Mouse (Mus musculus) embryonic facial prominence, embryonic 15.5 days (tissue): ENCODE data around the gene Ptprt. TPM values are rescaled to one million over a fixed set of nuclear protein-coding genes. Genes with fewer than 3 reads are reported as not detected.

ENCODE experiments used
- ATAC-seq: fragments of 200-750 bp; cut with Nextera tagmentation; 2 replicates; pipeline ENCODE4 v1.8.0; 2017; ENCODE audit warnings: low read depth, moderate TSS enrichment; ENCODE audit not compliant: insufficient number of reproducible peaks, low FRiP score, low TSS enrichment
- H3K27ac ChIP-seq: fragments of 300-500 bp; sonication (generic); replicated peaks from 2 replicates; pipeline ENCODE4 v1.5.1; 2015; ENCODE audit warnings: mild to moderate bottlenecking, inconsistent platforms
- H3K27me3 ChIP-seq: fragments of 300-500 bp; sonication (generic); 2 replicates; pipeline ENCODE4 v1.6.1; 2015; ENCODE audit warnings: inconsistent platforms
- H3K36me3 ChIP-seq: fragments of 300-500 bp; sonication (generic); 2 replicates; pipeline ENCODE4 v1.6.1; 2015; ENCODE audit warnings: mild to moderate bottlenecking, inconsistent platforms
- H3K4me1 ChIP-seq: fragments of 300-500 bp; sonication (generic); 2 replicates; pipeline ENCODE4 v1.6.1; 2015; ENCODE audit warnings: inconsistent platforms
- H3K4me2 ChIP-seq: fragments of 300-500 bp; sonication (generic); replicated peaks from 2 replicates; pipeline ENCODE4 v1.6.1; 2015; ENCODE audit warnings: mild to moderate bottlenecking, inconsistent platforms
- H3K4me3 ChIP-seq: fragments of 300-500 bp; sonication (generic); replicated peaks from 2 replicates; pipeline ENCODE4 v1.5.1; 2015; ENCODE audit warnings: mild to moderate bottlenecking, inconsistent platforms
- H3K9ac ChIP-seq: fragments of 300-500 bp; sonication (generic); 2 replicates; pipeline ENCODE4 v1.6.1; 2015; ENCODE audit warnings: inconsistent platforms
- H3K9me3 ChIP-seq: fragments of 300-500 bp; sonication (generic); replicated peaks from 2 replicates; pipeline ENCODE4 v1.6.1; 2016; ENCODE audit warnings: inconsistent platforms
- WGBS: fragments of 180-500 bp; shearing (Covaris S2); methylation state at CpG from one replicate; pipeline ENCODE4 v1.1.7; 2015; 5-methylcytosine and 5-hydroxymethylcytosine counted together
- polyA plus RNA-seq: library from polyadenylated mRNA; unstranded; fragments of >200 nt; fragmentation: Nextera tagmentation; extraction: Ambion mirVana; gene quantifications from 2 replicates; pipeline ENCODE4 v1.2.1, GENCODE M21; 2015

Gene Ptprt
- polyA plus RNA-seq, 1 experiment from 2014 or later = 2.6 TPM

GRCm38 (mm10) chr2:161661912-161662311 is 999.0 kb downstream of the Ptprt start:
- no peaks in the 10 kb centered on the region for H3K27me3 ChIP-seq
- no peak overlapping the region for H3K9ac ChIP-seq
- 34% methylated on average over 5 of the region's 5 CpGs for WGBS
- no peaks in the 10 kb centered on the region for H3K36me3 ChIP-seq
- H3K4me1 ChIP-seq = no peaks in the 10 kb centered on the region
- no peak for ATAC-seq
- no peak overlapping the region for H3K4me2 ChIP-seq
- H3K9me3 ChIP-seq = no peaks in the 10 kb centered on the region
- H3K4me3 ChIP-seq = no peak overlapping the region
- H3K27ac ChIP-seq = no peak overlapping the region

GRCm38 (mm10) chr2:161660827-161661226 is 1000.1 kb downstream of the Ptprt start:
- no peak overlapping the region for H3K4me3 ChIP-seq
- WGBS = 30% methylated on average over 4 of the region's 4 CpGs

GRCm38 (mm10) chr2:161657046-161657445 is 1003.9 kb downstream of the Ptprt start:
- Histone ChIP-seq H3K36me3 (no peaks in the 10 kb centered on the region), H3K27ac (no peak overlapping the region), H3K4me2 (no peak overlapping the region), H3K9me3 (no peaks in the 10 kb centered on the region), H3K4me1 (no peaks in the 10 kb centered on the region), H3K4me3 (no peak overlapping the region), H3K27me3 (no peaks in the 10 kb centered on the region), H3K9ac (no peak overlapping the region)
- 78% methylated on average over 4 of the region's 4 CpGs for WGBS
- no peak for ATAC-seq

More at GRCm38 (mm10) chr2:161660827-161661226, 1000.1 kb downstream of the Ptprt start:
- Histone ChIP-seq H3K9me3 (no peaks in the 10 kb centered on the region), H3K4me1 (no peaks in the 10 kb centered on the region), H3K4me2 (no peak overlapping the region), H3K9ac (no peak overlapping the region), H3K36me3 (no peaks in the 10 kb centered on the region), H3K27ac (no peak overlapping the region), H3K27me3 (no peaks in the 10 kb centered on the region)
- ATAC-seq = no peak

DNA sequence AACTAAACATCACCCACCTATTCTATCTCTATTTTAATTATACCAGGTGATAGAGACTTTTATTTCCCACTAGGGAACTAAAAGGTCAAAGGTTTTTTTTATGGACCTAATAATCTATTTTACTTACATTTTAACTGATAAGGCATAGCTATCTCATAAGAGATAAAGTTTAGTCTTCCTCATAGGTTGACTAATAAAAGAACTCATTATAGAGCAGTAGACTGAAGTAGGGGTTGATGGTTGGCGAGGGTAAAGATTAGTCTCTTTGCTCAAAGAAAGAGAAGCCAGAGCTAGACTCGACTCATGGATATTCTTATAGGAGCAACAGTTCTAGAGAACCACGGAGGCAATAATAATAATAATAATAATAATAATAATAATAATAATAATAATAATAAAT is 1004.3 kb downstream of the Ptprt start:
- no peak for ATAC-seq
- Histone ChIP-seq H3K9me3 (no peaks in the 10 kb centered on the region), H3K4me3 (no peak overlapping the region), H3K27ac (no peak overlapping the region), H3K4me2 (no peak overlapping the region), H3K9ac (no peak overlapping the region), H3K36me3 (no peaks in the 10 kb centered on the region), H3K27me3 (no peaks in the 10 kb centered on the region), H3K4me1 (no peaks in the 10 kb centered on the region)
- 86% methylated on average over 3 of the region's 3 CpGs for WGBS

DNA sequence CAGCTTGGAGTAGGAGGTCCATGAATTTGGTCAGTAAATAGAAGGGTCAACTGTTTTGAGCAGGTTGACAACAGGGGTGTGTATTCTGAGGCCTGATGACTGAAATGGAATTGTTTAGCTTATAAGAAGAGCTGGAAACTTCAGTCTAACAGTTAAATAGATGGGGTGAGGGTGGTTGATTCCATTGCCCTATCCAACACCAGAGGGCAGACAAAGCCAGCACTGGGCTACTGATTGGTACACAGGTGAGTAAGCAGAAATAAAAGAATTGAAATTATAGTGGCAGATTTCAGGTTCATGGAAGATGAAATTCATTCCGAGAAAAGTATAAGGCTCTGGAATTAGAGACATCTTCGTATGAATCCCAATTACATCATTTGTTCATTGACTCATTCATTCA is 1020.1 kb downstream of the Ptprt start:
- H3K27me3 ChIP-seq = no peaks in the 10 kb centered on the region
- H3K4me2 ChIP-seq = no peak overlapping the region
- WGBS = 88% methylated on average over 2 of the region's 2 CpGs
- H3K4me3 ChIP-seq = no peak overlapping the region
- H3K36me3 ChIP-seq = no peaks in the 10 kb centered on the region
- H3K4me1 ChIP-seq = no peaks in the 10 kb centered on the region
- H3K9me3 ChIP-seq = no peaks in the 10 kb centered on the region
- H3K27ac ChIP-seq = no peak overlapping the region
- no peak for ATAC-seq
- no peak overlapping the region for H3K9ac ChIP-seq

- no peaks in the 10 kb centered on the region for H3K36me3 ChIP-seq
- 87% methylated on average over 2 of the region's 2 CpGs for WGBS
- no peak overlapping the region for H3K4me2 ChIP-seq
- H3K27ac ChIP-seq = no peak overlapping the region
- no peaks in the 10 kb centered on the region for H3K27me3 ChIP-seq
- ATAC-seq = no peak
- no peak overlapping the region for H3K9ac ChIP-seq
- H3K4me1 ChIP-seq = no peaks in the 10 kb centered on the region
- H3K4me3 ChIP-seq = no peak overlapping the region
- H3K9me3 ChIP-seq = no peaks in the 10 kb centered on the region
Observed at GRCm38 (mm10) chr2:161634084-161634483, 1026.9 kb downstream of the Ptprt start.

GRCm38 (mm10) chr2:161625896-161626295 is 1035.1 kb downstream of the Ptprt start:
- 79% methylated on average over 1 of the region's 1 CpGs for WGBS
- H3K4me1 ChIP-seq = no peaks in the 10 kb centered on the region
- no peak for ATAC-seq

DNA sequence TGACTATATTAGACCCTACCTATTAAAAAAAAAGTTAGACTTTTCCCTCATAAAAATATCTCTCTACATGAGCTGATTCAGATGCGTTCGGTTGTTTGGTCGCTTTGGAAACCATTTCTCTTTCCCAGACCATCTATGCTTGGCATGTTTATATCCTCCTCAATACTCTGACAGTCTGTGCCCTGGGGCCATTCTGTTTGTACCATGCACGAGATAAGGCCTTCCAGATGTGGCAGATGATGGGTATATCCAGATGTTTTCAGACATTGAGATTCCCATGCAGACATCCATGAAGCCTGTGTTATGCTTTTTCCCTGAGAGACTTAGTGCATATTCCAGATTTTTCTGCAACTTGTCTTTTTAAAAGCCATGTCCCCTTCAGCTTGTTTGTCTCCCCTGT is 1052.5 kb downstream of the Ptprt start:
- Histone ChIP-seq H3K4me1 (no peaks in the 10 kb centered on the region), H3K9ac (no peak overlapping the region), H3K9me3 (no peaks in the 10 kb centered on the region), H3K4me2 (no peak overlapping the region), H3K27me3 (no peaks in the 10 kb centered on the region), H3K4me3 (no peak overlapping the region), H3K27ac (no peak overlapping the region), H3K36me3 (no peaks in the 10 kb centered on the region)
- no peak for ATAC-seq
- 43% methylated on average over 4 of the region's 4 CpGs for WGBS

More at GRCm38 (mm10) chr2:161625896-161626295, 1035.1 kb downstream of the Ptprt start:
- Histone ChIP-seq H3K27me3 (no peaks in the 10 kb centered on the region), H3K36me3 (no peaks in the 10 kb centered on the region), H3K4me3 (no peak overlapping the region), H3K9ac (no peak overlapping the region), H3K27ac (no peak overlapping the region), H3K9me3 (no peaks in the 10 kb centered on the region), H3K4me2 (no peak overlapping the region)

- Histone ChIP-seq H3K9ac (no peak overlapping the region), H3K9me3 (no peaks in the 10 kb centered on the region), H3K4me2 (no peak overlapping the region), H3K4me3 (no peak overlapping the region), H3K4me1 (no peaks in the 10 kb centered on the region), H3K27me3 (no peaks in the 10 kb centered on the region), H3K27ac (no peak overlapping the region), H3K36me3 (no peaks in the 10 kb centered on the region)
- 74% methylated on average over 4 of the region's 4 CpGs for WGBS
- ATAC-seq = no peak
Observed at GRCm38 (mm10) chr2:161607372-161607771, 1053.6 kb downstream of the Ptprt start.

- Histone ChIP-seq H3K36me3 (no peaks in the 10 kb centered on the region), H3K4me2 (no peak overlapping the region), H3K4me1 (no peaks in the 10 kb centered on the region), H3K4me3 (no peak overlapping the region), H3K27ac (no peak overlapping the region), H3K9ac (no peak overlapping the region), H3K27me3 (no peaks in the 10 kb centered on the region), H3K9me3 (no peaks in the 10 kb centered on the region)
- 0 out of 2 replicates have a peak, but pooled peaks have one; percentile 19 for ATAC-seq
- WGBS = 37% methylated on average over 6 of the region's 6 CpGs
Observed at GRCm38 (mm10) chr2:161600206-161600808, 1060.6 kb downstream of the Ptprt start.

DNA sequence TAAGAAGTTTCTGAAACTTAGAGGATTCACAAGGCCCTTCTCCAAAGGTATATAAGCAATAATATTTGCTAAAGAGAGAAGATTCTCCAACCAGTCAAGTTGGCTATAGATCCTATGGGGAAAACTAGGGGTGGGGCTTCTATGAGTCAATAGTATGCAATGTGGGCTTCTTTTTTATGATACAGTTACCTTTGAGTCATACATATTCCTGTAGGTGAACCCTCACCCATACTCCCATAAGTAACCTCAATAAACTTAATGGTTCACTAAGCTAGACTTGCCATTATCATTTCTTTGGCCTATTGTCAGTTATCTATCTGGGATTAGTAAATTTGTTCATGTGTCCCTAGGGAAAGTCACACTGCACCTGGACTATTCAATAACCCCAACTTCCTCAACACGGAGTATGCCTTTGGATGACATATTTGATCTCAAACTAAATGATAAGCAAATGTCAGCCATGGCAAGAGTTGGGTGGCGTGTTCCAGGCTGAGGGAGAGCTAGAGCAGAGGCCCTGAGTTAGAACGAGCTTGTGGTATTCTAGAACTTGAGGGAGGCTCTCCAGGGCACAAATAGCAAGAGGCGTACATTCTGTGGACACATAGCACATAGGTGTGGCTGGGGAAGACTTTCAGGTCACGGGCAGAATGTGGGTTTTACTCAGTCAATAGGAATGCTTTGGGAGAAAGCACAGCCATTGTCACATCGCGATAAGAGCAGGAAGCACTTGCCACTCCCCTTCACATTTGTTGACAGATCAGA is 1067.4 kb downstream of the Ptprt start:
- Histone ChIP-seq H3K27me3 (no peaks in the 10 kb centered on the region), H3K27ac (no peak overlapping the region), H3K9ac (no peak overlapping the region), H3K4me1 (no peaks in the 10 kb centered on the region), H3K4me3 (no peak overlapping the region), H3K36me3 (no peaks in the 10 kb centered on the region), H3K4me2 (no peak overlapping the region), H3K9me3 (no peaks in the 10 kb centered on the region)
- 79% methylated on average over 7 of the region's 7 CpGs for WGBS
- ATAC-seq = no peak

- Histone ChIP-seq H3K9ac (no peak overlapping the region), H3K27ac (no peak overlapping the region), H3K4me3 (no peak overlapping the region), H3K27me3 (0 out of 2 replicates have a peak, but pooled peaks cover 3% of the 10 kb centered on the region), H3K4me1 (peaks cover 14% of the 10 kb centered on the region; the same call in 1 of the 2 replicates), H3K36me3 (no peaks in the 10 kb centered on the region), H3K9me3 (no peaks in the 10 kb centered on the region), H3K4me2 (no peak overlapping the region)
- ATAC-seq = no peak
Observed at GRCm38 (mm10) chr2:161574401-161574800, 1086.5 kb downstream of the Ptprt start.
